Mouse (Mus musculus): ENCODE results near the gene Pgpep1l.

GRCm38 (mm10) chr7:68287582-68287981 is 23.5 kb upstream of the Pgpep1l start:
- TF ChIP-seq CTCF (IDR thresholded peaks at IDR 0.05; ENCODE audit: control insufficient read depth, insufficient read depth, insufficient read length) = no peak
- TF ChIP-seq MYOG (IDR thresholded peaks at IDR 0.05; ENCODE audit: control insufficient read depth, extremely low read depth, insufficient read length) = no peak
- no peak for TF ChIP-seq USF1 (IDR thresholded peaks at IDR 0.05; ENCODE audit: low read depth)
- TF ChIP-seq CEBPB (IDR thresholded peaks at IDR 0.05; ENCODE audit: low read depth) = no peak
- no peak for TF ChIP-seq MYOD1 (IDR thresholded peaks at IDR 0.05; ENCODE audit: control insufficient read depth, insufficient read length, low read depth)
- no peak for TF ChIP-seq MAX (IDR thresholded peaks at IDR 0.05)
